Mouse (Mus musculus): Measurements from ENCODE around the gene Lpp.

GRCm38 (mm10) chr16:24599766-24600165 lies 206.5 kb downstream of the Lpp start:
- TF ChIP-seq CTCF (IDR thresholded peaks at IDR 0.05; ENCODE audit: borderline replicate concordance, insufficient read depth, low read depth, low read length): no peak
- TF ChIP-seq POLR2A (IDR thresholded peaks at IDR 0.05; ENCODE audit: borderline replicate concordance, insufficient read depth, low read length): no peak

All from cerebellum, adult 2 months (tissue).